Mouse (Mus musculus): ENCODE data around the gene Afdn. TPM values are rescaled to one million over a fixed set of nuclear protein-coding genes. Genes with fewer than 3 reads are reported as not detected.
A peak's percentile ranks its signal among the peaks of the same experiment; 100 is the strongest.

Gene Afdn
- 40.4 and 49.9 TPM in 2 replicates for polyA plus RNA-seq (2015; fragmentation: Nextera tagmentation; extraction: Ambion mirVana)

DNA sequence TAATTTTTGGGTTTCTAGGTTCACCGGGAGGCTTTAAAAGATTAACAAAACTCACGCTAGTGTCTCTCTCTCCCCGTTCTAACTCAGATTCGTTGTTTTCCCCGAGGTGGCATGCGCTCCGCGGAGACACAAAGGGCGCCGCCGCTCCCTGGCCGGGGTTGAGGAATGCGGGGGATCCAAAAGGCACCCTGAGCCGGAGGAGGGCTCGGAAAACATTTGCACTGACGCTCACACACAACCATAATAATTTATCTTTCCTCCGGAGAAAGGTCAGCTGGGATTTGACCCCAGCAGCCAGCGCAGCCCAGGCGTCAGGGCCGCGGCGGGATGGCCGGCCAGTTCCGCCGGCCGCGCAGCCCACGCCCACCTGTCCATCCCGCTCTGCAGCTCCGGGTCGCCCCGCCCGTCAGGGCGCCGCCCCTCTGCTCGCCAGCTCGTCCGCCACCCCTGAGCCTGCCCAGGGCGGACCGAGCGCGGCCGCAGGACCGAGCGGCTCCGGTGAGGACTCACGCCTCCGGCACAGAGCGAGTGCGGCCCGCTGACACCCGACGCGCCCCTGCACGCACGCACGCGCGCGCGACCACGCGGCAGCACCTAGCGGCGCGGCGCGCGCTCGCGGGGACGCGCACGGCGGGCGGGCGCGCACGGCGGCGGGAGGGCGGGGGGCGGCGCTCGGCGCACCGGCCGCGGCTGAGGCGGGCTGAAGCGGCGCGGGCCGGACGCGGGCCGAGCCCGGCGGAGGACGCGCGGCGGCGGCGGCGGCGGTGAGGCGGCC lies at the start of gene Afdn:
Gene Afdn, plus strand, starts transcription at position 687 of the 775 bp plus-strand sequence.
- peaks cover 27% of the 10 kb centered on the region for H3K4me1 ChIP-seq (ENCODE audit: control insufficient read depth, insufficient read depth, low read length)
- peak within 1 kb of the TSS; percentile 95 for H3K4me3 ChIP-seq (ENCODE audit: low read length)
- H3K9ac ChIP-seq (ENCODE audit: low read length), result peak within 1 kb of the TSS; percentile 93
- peak within 1 kb of the TSS; percentile 95 for H3K27ac ChIP-seq (ENCODE audit: low read length)
- H3K9me3 ChIP-seq (replicated peaks; ENCODE audit: control insufficient read depth, low read length), result no peaks in the 10 kb centered on the region
- under 1% methylated on average over 99 of the region's 108 CpGs for WGBS
- ATAC-seq (replicated peaks; ENCODE audit: extremely low read depth, insufficient read depth, low FRiP score), result peak; percentile 89
- no peaks in the 10 kb centered on the region for H3K27me3 ChIP-seq (ENCODE audit: control insufficient read depth, insufficient read depth, low read length)
- H3K4me2 ChIP-seq (ENCODE audit: low read depth, low read length), result peak within 1 kb of the TSS; percentile 99
- H3K36me3 ChIP-seq (ENCODE audit: control insufficient read depth, insufficient read depth), result no peaks in the 10 kb centered on the region

DNA sequence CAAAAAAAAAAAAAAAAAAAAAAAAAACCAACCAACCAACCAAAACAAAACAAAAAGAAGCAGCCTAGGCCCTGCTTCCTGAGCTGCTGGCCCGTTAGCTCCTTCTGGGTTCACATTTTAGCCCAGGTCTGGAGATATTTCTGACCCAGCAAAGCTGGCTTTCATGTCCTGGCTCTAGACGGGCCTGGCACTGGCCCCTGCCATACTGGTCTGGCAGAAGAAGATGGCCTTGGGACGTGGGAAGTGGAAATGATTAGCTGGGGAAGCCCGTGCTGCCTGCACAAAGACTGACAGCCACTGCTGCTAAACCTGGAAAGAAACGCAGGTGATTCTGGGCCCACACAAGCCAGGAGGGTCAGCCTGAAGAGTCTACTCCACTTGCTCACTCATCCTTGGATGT lies 49.2 kb upstream of the Afdn start:
- H3K27me3 ChIP-seq (ENCODE audit: control insufficient read depth, insufficient read depth, low read length), result no peaks in the 10 kb centered on the region
- 75% methylated on average over 5 of the region's 5 CpGs for WGBS

DNA sequence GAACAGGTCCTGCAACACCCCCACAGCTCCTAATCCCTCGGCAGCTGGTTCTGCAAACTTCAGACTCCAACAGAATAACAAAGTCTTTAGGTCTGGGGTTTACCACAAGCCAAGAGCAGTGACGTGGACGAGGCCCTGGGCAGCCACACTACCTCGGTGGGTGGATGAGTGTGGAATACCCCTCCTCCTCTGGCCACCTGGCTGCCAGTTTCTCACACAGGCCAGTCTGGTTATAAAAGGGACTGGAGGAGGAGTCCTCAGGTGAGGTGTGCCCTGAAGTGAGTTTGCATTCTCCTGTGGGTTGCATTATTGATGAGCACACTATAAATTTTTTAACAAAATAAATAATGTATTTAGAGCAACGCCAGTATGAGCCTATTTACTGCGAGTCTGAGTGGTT lies 48.2 kb upstream of the Afdn start:
- Histone ChIP-seq H3K4me2 (ENCODE audit: low read depth, low read length) (no peak overlapping the region), H3K27me3 (ENCODE audit: control insufficient read depth, insufficient read depth, low read length) (no peaks in the 10 kb centered on the region), H3K9ac (ENCODE audit: low read length) (no peak overlapping the region), H3K36me3 (ENCODE audit: control insufficient read depth, insufficient read depth) (no peaks in the 10 kb centered on the region), H3K4me1 (ENCODE audit: control insufficient read depth, insufficient read depth, low read length) (peaks cover 3% of the 10 kb centered on the region; the same call in 1 of the 2 replicates), H3K4me3 (ENCODE audit: low read length) (no peak overlapping the region), H3K27ac (ENCODE audit: low read length) (no peak overlapping the region), H3K9me3 (replicated peaks; ENCODE audit: control insufficient read depth, low read length) (no peaks in the 10 kb centered on the region)
- ATAC-seq (replicated peaks; ENCODE audit: extremely low read depth, insufficient read depth, low FRiP score), result no peak
- WGBS, result 79% methylated on average over 6 of the region's 6 CpGs

More for the DNA sequence above, 49.2 kb upstream of the Afdn start:
- no peaks in the 10 kb centered on the region for H3K36me3 ChIP-seq (ENCODE audit: control insufficient read depth, insufficient read depth)
- H3K4me1 ChIP-seq (ENCODE audit: control insufficient read depth, insufficient read depth, low read length), result peaks cover 3% of the 10 kb centered on the region; the same call in 1 of the 2 replicates
- no peak overlapping the region for H3K4me3 ChIP-seq (ENCODE audit: low read length)
- no peak overlapping the region for H3K9ac ChIP-seq (ENCODE audit: low read length)
- no peak overlapping the region for H3K4me2 ChIP-seq (ENCODE audit: low read depth, low read length)
- no peaks in the 10 kb centered on the region for H3K9me3 ChIP-seq (replicated peaks; ENCODE audit: control insufficient read depth, low read length)
- ATAC-seq (replicated peaks; ENCODE audit: extremely low read depth, insufficient read depth, low FRiP score), result no peak
- H3K27ac ChIP-seq (ENCODE audit: low read length), result no peak overlapping the region

DNA sequence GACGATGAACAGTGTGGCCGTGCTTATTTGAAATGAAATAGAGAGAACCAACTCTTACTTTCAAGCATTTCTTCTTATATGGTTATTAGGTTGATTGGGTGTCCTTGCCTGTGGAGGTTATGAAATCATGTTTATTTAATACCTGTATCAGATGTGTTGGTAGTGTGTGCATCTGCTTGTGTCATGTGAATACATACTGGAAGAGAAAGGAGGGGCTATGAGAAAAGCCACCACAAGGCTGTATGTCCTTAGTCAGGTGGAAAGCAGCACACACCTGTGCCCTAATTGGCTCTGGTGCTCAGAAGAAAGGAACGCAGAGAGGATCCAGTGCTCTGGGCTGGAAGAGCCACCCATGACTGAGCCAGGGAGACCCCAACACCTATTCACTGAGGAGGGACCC lies 47.8 kb upstream of the Afdn start:
- H3K9ac ChIP-seq (ENCODE audit: low read length), result no peak overlapping the region
- H3K27ac ChIP-seq (ENCODE audit: low read length), result no peak overlapping the region
- H3K36me3 ChIP-seq (ENCODE audit: control insufficient read depth, insufficient read depth), result no peaks in the 10 kb centered on the region
- 91% methylated on average over 3 of the region's 3 CpGs for whole genome bisulfite sequencing
- no peaks in the 10 kb centered on the region for H3K27me3 ChIP-seq (ENCODE audit: control insufficient read depth, insufficient read depth, low read length)
- ATAC-seq (replicated peaks; ENCODE audit: extremely low read depth, insufficient read depth, low FRiP score), result no peak
- H3K9me3 ChIP-seq (replicated peaks; ENCODE audit: control insufficient read depth, low read length), result no peaks in the 10 kb centered on the region
- no peak overlapping the region for H3K4me3 ChIP-seq (ENCODE audit: low read length)
- no peak overlapping the region for H3K4me2 ChIP-seq (ENCODE audit: low read depth, low read length)
- H3K4me1 ChIP-seq (ENCODE audit: control insufficient read depth, insufficient read depth, low read length), result peaks cover 3% of the 10 kb centered on the region; the same call in 1 of the 2 replicates

GRCm38 (mm10) chr17:13714128-13714527 lies 46.2 kb upstream of the Afdn start:
- no peak overlapping the region for H3K9ac ChIP-seq (ENCODE audit: low read length)
- H3K4me2 ChIP-seq (ENCODE audit: low read depth, low read length), result no peak overlapping the region
- H3K9me3 ChIP-seq (replicated peaks; ENCODE audit: control insufficient read depth, low read length), result no peaks in the 10 kb centered on the region
- no peak for ATAC-seq (replicated peaks; ENCODE audit: extremely low read depth, insufficient read depth, low FRiP score)
- no peaks in the 10 kb centered on the region for H3K36me3 ChIP-seq (ENCODE audit: control insufficient read depth, insufficient read depth)
- H3K27ac ChIP-seq (ENCODE audit: low read length), result no peak overlapping the region
- no peak overlapping the region for H3K4me3 ChIP-seq (ENCODE audit: low read length)
- H3K27me3 ChIP-seq (ENCODE audit: control insufficient read depth, insufficient read depth, low read length), result no peaks in the 10 kb centered on the region
- peaks cover 5% of the 10 kb centered on the region; the same call in 1 of the 2 replicates for H3K4me1 ChIP-seq (ENCODE audit: control insufficient read depth, insufficient read depth, low read length)
- 80% methylated on average over 4 of the region's 4 CpGs for WGBS

DNA sequence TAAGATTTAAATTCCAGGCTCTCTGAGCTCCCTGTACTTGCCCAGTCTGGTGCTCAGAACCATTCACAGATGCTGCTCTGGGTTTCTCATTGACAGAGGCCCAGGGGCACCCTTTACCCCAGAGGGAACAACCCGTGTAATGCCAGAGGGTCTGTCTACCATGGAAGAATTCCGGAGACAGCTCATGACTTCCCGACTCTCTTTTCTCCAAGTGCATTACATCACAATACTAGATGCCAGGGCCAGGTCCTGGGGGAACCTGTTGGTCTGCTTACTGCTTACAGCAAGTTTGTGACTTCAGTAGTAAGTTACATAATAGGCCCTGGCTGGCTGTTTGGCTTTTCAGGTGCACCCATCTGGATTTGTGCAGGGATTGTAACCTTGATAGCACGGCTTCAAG lies 45.7 kb upstream of the Afdn start:
- Histone ChIP-seq H3K27me3 (ENCODE audit: control insufficient read depth, insufficient read depth, low read length) (no peaks in the 10 kb centered on the region), H3K9me3 (replicated peaks; ENCODE audit: control insufficient read depth, low read length) (no peaks in the 10 kb centered on the region), H3K36me3 (ENCODE audit: control insufficient read depth, insufficient read depth) (no peaks in the 10 kb centered on the region), H3K9ac (ENCODE audit: low read length) (no peak overlapping the region), H3K4me2 (ENCODE audit: low read depth, low read length) (no peak overlapping the region), H3K27ac (ENCODE audit: low read length) (no peak overlapping the region), H3K4me3 (ENCODE audit: low read length) (no peak overlapping the region), H3K4me1 (ENCODE audit: control insufficient read depth, insufficient read depth, low read length) (0 out of 2 replicates have a peak, but pooled peaks cover 2% of the 10 kb centered on the region)
- WGBS, result 63% methylated on average over 4 of the region's 4 CpGs
- ATAC-seq (replicated peaks; ENCODE audit: extremely low read depth, insufficient read depth, low FRiP score), result no peak

- no peaks in the 10 kb centered on the region for H3K27me3 ChIP-seq (ENCODE audit: control insufficient read depth, insufficient read depth, low read length)
- H3K4me1 ChIP-seq (ENCODE audit: control insufficient read depth, insufficient read depth, low read length), result 0 out of 2 replicates have a peak, but pooled peaks cover 2% of the 10 kb centered on the region
- no peak overlapping the region for H3K4me3 ChIP-seq (ENCODE audit: low read length)
- no peaks in the 10 kb centered on the region for H3K36me3 ChIP-seq (ENCODE audit: control insufficient read depth, insufficient read depth)
- no peak overlapping the region for H3K27ac ChIP-seq (ENCODE audit: low read length)
- 65% methylated on average over 9 of the region's 9 CpGs for WGBS
- no peak overlapping the region for H3K4me2 ChIP-seq (ENCODE audit: low read depth, low read length)
- H3K9ac ChIP-seq (ENCODE audit: low read length), result no peak overlapping the region
- peak; percentile 40; the same call in 1 of the 2 replicates for ATAC-seq (replicated peaks; ENCODE audit: extremely low read depth, insufficient read depth, low FRiP score)
- no peaks in the 10 kb centered on the region for H3K9me3 ChIP-seq (replicated peaks; ENCODE audit: control insufficient read depth, low read length)
Observed at GRCm38 (mm10) chr17:13715511-13715910, 44.8 kb upstream of the Afdn start.

DNA sequence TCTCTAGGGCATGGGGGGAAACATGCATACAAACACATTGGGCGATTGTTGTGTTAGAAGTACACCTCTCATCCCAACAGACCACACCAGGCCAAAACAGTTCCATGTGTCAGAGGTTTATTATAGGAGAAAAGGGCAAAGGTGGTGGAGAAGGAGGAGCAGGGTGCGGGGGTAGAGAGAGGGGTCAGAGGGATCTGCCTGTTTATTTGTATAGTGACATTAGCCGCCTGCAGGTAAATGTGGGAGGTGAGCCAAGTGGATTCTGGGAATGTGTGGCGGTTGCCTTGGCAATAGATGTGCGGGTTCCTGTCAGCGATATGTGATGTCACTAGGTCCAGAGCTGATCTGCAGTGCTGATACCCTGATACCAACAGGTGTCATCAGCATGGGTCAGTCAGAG lies 44.0 kb upstream of the Afdn start:
- no peak overlapping the region for H3K4me3 ChIP-seq (ENCODE audit: low read length)
- H3K4me2 ChIP-seq (ENCODE audit: low read depth, low read length), result no peak overlapping the region
- WGBS, result 87% methylated on average over 6 of the region's 6 CpGs
- H3K36me3 ChIP-seq (ENCODE audit: control insufficient read depth, insufficient read depth), result no peaks in the 10 kb centered on the region
- no peaks in the 10 kb centered on the region for H3K9me3 ChIP-seq (replicated peaks; ENCODE audit: control insufficient read depth, low read length)
- ATAC-seq (replicated peaks; ENCODE audit: extremely low read depth, insufficient read depth, low FRiP score), result no peak
- no peaks in the 10 kb centered on the region for H3K27me3 ChIP-seq (ENCODE audit: control insufficient read depth, insufficient read depth, low read length)
- 0 out of 2 replicates have a peak, but pooled peaks cover 2% of the 10 kb centered on the region for H3K4me1 ChIP-seq (ENCODE audit: control insufficient read depth, insufficient read depth, low read length)
- H3K27ac ChIP-seq (ENCODE audit: low read length), result no peak overlapping the region
- no peak overlapping the region for H3K9ac ChIP-seq (ENCODE audit: low read length)

DNA sequence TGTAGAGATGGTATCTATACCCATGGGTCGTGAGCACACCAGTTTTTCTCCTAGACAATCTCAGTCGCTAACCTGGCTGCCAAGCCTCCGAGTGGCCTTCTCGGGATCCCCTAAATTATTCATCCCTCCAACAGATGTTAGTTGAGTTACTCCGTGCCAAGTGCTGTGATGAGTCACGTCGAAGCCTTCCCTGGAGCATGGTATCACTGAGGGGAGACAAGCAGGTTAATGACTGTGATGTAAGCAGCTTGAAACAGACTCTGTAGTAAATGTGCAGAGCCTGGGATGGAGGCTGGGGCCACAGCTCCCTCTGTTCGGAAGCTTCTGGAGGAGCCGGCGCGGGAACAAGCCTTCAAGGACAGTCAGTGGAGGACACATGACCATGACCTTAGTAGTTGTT lies 42.9 kb upstream of the Afdn start:
- ATAC-seq (replicated peaks; ENCODE audit: extremely low read depth, insufficient read depth, low FRiP score), result no peak
- WGBS, result 73% methylated on average over 11 of the region's 11 CpGs

More for the DNA sequence above, 42.9 kb upstream of the Afdn start:
- H3K27ac ChIP-seq (ENCODE audit: low read length), result no peak overlapping the region
- no peak overlapping the region for H3K4me2 ChIP-seq (ENCODE audit: low read depth, low read length)
- no peak overlapping the region for H3K4me3 ChIP-seq (ENCODE audit: low read length)
- 0 out of 2 replicates have a peak, but pooled peaks cover 2% of the 10 kb centered on the region for H3K4me1 ChIP-seq (ENCODE audit: control insufficient read depth, insufficient read depth, low read length)
- no peaks in the 10 kb centered on the region for H3K27me3 ChIP-seq (ENCODE audit: control insufficient read depth, insufficient read depth, low read length)
- no peaks in the 10 kb centered on the region for H3K36me3 ChIP-seq (ENCODE audit: control insufficient read depth, insufficient read depth)
- H3K9ac ChIP-seq (ENCODE audit: low read length), result no peak overlapping the region
- no peaks in the 10 kb centered on the region for H3K9me3 ChIP-seq (replicated peaks; ENCODE audit: control insufficient read depth, low read length)
